Mouse (Mus musculus) testis, adult 2 months (tissue): ENCODE measurements around the gene Cbr2. TPM values are rescaled to one million over a fixed set of nuclear protein-coding genes. Genes with fewer than 3 reads are reported as not detected.

ENCODE experiments used
- H3K27ac ChIP-seq: fragments of 200-500 bp; 2 replicates; pipeline ENCODE4 v1.5.1; 2012; ENCODE audit warnings: low read depth, low read length; ENCODE audit not compliant: control insufficient read depth, insufficient read depth
- H3K27me3 ChIP-seq: fragments of 200-500 bp; 2 replicates; pipeline ENCODE4 v1.6.1; 2012; ENCODE audit warnings: mild to moderate bottlenecking, low read length, moderate library complexity; ENCODE audit not compliant: control insufficient read depth, insufficient read depth
- H3K36me3 ChIP-seq: fragments of 200-500 bp; 2 replicates; pipeline ENCODE4 v1.6.1; 2012; ENCODE audit warnings: mild to moderate bottlenecking, low read length; ENCODE audit not compliant: control insufficient read depth, insufficient read depth
- H3K4me1 ChIP-seq: fragments of 200-500 bp; 2 replicates; pipeline ENCODE4 v1.6.1; 2012; ENCODE audit warnings: low read length; ENCODE audit not compliant: control insufficient read depth, insufficient read depth
- H3K4me3 ChIP-seq: fragments of 200-500 bp; 2 replicates; pipeline ENCODE4 v1.5.1; 2012; ENCODE audit warnings: low read depth, mild to moderate bottlenecking, low read length, moderate library complexity, mixed read lengths; ENCODE audit not compliant: control insufficient read depth
- CTCF ChIP-seq: fragments of 200-500 bp; IDR thresholded peaks from 2 replicates; pipeline ENCODE4 v1.5.1; 2012; ENCODE audit warnings: low read depth, mild to moderate bottlenecking, inconsistent platforms, low read length, moderate library complexity; ENCODE audit not compliant: control insufficient read depth, insufficient read depth, insufficient replicate concordance
- POLR2A ChIP-seq: fragments of 200-500 bp; IDR thresholded peaks from 2 replicates; pipeline ENCODE4 v1.6.1; 2012; ENCODE audit warnings: low read depth, mild to moderate bottlenecking, inconsistent platforms, low read length, moderate library complexity; ENCODE audit not compliant: control insufficient read depth
- polyA plus RNA-seq: library from polyadenylated mRNA; depleted of rRNA; stranded (reverse); fragments of >200 nt; gene quantifications from 2 replicates; pipeline ENCODE4 v1.2.3, GENCODE M21; 2012

Gene Cbr2
- polyA plus RNA-seq, 1 experiment = 7.7 TPM

GRCm38 (mm10) chr11:120693461-120693860, 38.5 kb downstream of the Cbr2 start:
- TF ChIP-seq CTCF (no peak), POLR2A (no peak)
- no peaks in the 10 kb centered on the region for H3K27me3 ChIP-seq
- H3K36me3 ChIP-seq = peaks cover 2% of the 10 kb centered on the region; the same call in 1 of the 2 replicates
- H3K27ac ChIP-seq = no peak overlapping the region
- no peaks in the 10 kb centered on the region for H3K4me1 ChIP-seq
- H3K4me3 ChIP-seq = no peak overlapping the region

GRCm38 (mm10) chr11:120692471-120693011, 39.4 kb downstream of the Cbr2 start:
- Histone ChIP-seq H3K4me3 (no peak overlapping the region), H3K36me3 (peaks cover 2% of the 10 kb centered on the region; the same call in 1 of the 2 replicates), H3K27ac (no peak overlapping the region), H3K4me1 (no peaks in the 10 kb centered on the region), H3K27me3 (no peaks in the 10 kb centered on the region)
- no peak for TF ChIP-seq CTCF
- TF ChIP-seq POLR2A = no peak

GRCm38 (mm10) chr11:120689365-120689764, 42.5 kb downstream of the Cbr2 start:
- no peak overlapping the region for H3K27ac ChIP-seq
- peaks cover 4% of the 10 kb centered on the region; the same call in 1 of the 2 replicates for H3K36me3 ChIP-seq
- no peaks in the 10 kb centered on the region for H3K4me1 ChIP-seq
- no peaks in the 10 kb centered on the region for H3K27me3 ChIP-seq
- TF ChIP-seq POLR2A = no peak
- TF ChIP-seq CTCF = no peak
- H3K4me3 ChIP-seq = no peak overlapping the region

- Histone ChIP-seq H3K4me3 (no peak overlapping the region), H3K4me1 (no peaks in the 10 kb centered on the region), H3K36me3 (peaks cover 4% of the 10 kb centered on the region; the same call in 1 of the 2 replicates), H3K27ac (no peak overlapping the region), H3K27me3 (no peaks in the 10 kb centered on the region)
- no peak for TF ChIP-seq POLR2A
- no peak for TF ChIP-seq CTCF
Measured at GRCm38 (mm10) chr11:120686650-120687272, 45.2 kb downstream of the Cbr2 start.

GRCm38 (mm10) chr11:120684660-120685059, 47.3 kb downstream of the Cbr2 start:
- TF ChIP-seq POLR2A = no peak
- no peak for TF ChIP-seq CTCF
- no peak overlapping the region for H3K27ac ChIP-seq
- peaks cover 4% of the 10 kb centered on the region; the same call in 1 of the 2 replicates for H3K36me3 ChIP-seq
- H3K4me1 ChIP-seq = no peaks in the 10 kb centered on the region
- H3K27me3 ChIP-seq = no peaks in the 10 kb centered on the region
- H3K4me3 ChIP-seq = no peak overlapping the region

- Histone ChIP-seq H3K27ac (no peak overlapping the region), H3K4me1 (no peaks in the 10 kb centered on the region), H3K36me3 (peaks cover 2% of the 10 kb centered on the region; the same call in 1 of the 2 replicates), H3K27me3 (no peaks in the 10 kb centered on the region), H3K4me3 (no peak overlapping the region)
- TF ChIP-seq POLR2A (no peak), CTCF (no peak)
Measured at GRCm38 (mm10) chr11:120684086-120684485, 47.8 kb downstream of the Cbr2 start.

- Histone ChIP-seq H3K4me3 (no peak overlapping the region), H3K36me3 (peaks cover 1% of the 10 kb centered on the region; the same call in 1 of the 2 replicates), H3K27me3 (no peaks in the 10 kb centered on the region), H3K4me1 (no peaks in the 10 kb centered on the region), H3K27ac (no peak overlapping the region)
- TF ChIP-seq CTCF = no peak
- no peak for TF ChIP-seq POLR2A
Measured at GRCm38 (mm10) chr11:120683536-120683935, 48.4 kb downstream of the Cbr2 start.

GRCm38 (mm10) chr11:120682683-120683082, 49.2 kb downstream of the Cbr2 start:
- no peaks in the 10 kb centered on the region for H3K4me1 ChIP-seq
- H3K36me3 ChIP-seq = peaks cover 1% of the 10 kb centered on the region; the same call in 1 of the 2 replicates
- H3K27me3 ChIP-seq = no peaks in the 10 kb centered on the region
- H3K4me3 ChIP-seq = no peak overlapping the region
- TF ChIP-seq POLR2A = no peak
- H3K27ac ChIP-seq = no peak overlapping the region
